Mouse (Mus musculus) right cerebral cortex, postnatal 14 days (tissue): ENCODE measurements around the gene Sema4d.
"Not testable (repeated sequence)": the region's sequence is repeated elsewhere in the genome, so short reads cannot be mapped to it uniquely, and the experiment has no call there.

Experiments used
- DNase-seq: peaks from one replicate; pipeline ENCODE4 v3.0.0; 2022

The Sema4d gene

GRCm38 (mm10) chr13:51676641-51677040, 116.9 kb downstream of the Sema4d start:
- peak; percentile 34 for DNase-seq

DNA sequence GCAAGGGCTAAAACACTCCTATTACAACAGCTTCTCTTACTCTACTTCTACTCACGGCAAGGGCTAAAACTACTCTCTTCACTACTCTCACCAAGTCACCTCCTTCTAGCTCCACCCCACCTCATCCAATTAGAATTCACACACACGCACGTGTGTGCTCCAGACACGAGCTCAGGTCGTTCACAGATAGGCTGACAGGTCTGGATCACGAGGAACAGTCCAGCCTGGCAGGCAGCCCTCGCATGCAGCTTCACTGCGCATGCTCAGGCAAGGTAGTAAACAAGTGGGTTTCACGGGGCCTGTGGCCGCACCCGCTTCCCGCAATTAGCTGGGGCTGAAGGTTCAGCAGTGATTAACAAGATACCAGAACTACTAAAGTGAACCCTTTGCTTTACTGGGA, 125.4 kb downstream of the Sema4d start:
- DNase-seq, result not testable (repeated sequence)

DNA sequence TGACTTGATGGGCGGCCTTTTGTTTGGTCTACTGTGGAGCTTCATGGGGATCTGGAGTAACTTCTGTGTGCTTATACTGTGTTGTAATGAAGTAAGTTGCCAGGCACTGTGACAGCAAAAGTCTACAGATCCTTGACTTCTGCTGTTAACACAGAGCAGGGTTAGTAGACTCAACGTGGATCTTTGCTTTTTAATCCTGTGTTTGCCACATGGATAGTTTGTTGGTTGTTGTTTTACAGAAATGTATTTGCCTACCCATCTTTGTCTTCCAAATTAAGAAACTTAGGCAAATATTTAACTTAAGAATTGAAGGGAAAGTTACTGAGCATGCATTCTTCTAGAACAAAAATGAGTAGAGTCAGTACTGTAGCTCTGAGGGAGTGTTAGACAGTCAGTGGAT, 130.0 kb downstream of the Sema4d start:
- DNase-seq, result no peak

DNA sequence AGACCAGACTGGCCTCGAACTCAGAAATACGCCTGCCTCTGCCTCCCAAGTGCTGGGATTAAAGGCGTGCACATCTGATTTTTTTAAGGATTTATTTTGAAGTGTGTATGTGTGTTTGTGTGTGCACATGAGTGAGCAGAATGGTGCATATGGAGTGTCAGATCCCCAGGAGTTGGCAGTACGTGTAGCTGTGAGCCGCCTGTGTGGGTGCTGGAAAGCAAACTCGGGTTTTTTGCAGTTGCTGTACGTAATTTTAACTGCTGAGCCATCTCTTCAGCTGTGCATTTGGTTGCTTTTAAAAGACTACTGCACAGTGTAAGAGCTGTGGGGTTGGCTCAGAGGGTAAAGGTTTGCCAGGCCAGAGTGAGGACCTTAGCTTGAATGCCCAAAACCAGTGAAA, 134.0 kb downstream of the Sema4d start:
- no peak for DNase-seq

DNA sequence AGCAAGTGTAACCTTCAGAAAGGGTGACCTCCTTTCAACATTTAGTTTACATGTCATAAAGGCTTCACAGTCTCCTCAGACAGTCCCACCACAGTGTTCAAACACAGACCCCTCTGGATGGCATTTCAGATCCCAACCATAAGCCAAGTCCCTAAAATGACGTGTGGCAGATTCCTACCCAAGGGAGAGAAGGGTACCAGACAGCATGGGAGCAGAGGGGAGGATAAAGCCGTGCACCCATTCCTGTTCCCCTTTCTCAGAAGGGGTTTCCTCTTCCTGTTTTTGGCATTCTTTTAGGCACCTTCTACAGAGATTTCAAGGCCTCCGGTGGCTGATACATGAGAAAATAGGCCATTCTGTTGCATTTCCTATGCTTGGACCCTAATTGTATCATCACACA, 135.5 kb downstream of the Sema4d start:
- DNase-seq, result no peak

DNA sequence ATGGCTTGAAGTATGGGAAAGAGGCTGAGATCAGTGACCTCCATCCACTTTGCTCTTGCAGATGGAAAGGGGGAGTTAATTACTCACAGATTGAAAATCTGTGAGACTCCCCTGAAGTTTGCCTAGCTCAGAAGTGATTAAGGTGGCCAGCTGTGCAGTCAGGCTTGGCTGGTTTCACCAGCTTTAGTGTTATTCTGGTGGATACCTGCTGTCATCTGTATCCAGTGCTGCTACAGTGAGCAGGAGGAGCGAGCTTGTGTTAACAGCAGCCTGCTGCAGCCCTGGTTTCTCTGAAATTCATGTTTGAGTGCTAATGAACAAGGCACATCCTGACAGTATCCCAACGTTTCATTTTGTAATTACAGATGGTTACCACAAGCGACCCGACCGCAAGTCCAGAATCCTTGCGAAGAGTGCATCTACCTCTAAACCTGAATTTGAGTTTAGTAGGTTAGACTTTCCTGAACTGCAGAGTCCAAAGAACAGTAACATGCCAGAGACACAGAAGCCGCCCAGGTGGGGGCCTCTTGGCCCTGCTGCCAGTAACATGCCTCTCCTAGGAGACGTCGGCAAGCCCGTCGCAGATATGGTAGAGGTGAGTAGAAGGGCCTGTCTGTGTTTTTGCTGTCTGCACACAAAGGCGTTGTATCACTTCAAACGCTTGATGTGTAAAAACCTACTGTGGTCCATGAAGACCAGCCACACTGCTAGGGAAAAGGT, 136.9 kb downstream of the Sema4d start:
- DNase-seq, result no peak

DNA sequence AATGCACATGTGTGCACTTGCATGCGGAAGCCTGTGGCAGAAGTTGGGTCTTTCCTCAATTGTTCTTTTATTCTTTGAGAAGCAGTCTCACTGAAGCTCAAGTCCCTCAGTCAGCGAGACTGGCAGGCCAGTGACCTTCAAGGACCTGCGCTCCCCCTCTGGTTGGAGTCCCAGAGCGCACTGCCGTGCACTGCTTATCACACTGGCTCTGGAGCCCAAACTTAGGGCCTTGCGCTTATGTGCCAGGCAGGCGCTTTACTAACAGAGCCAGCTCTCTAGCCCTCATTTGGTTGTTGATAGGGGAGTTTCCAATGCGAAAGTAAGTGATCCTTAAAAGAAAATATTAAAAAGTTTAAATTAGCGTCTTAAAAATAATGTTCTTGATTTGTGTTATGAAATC, 139.6 kb downstream of the Sema4d start:
- no peak for DNase-seq

DNA sequence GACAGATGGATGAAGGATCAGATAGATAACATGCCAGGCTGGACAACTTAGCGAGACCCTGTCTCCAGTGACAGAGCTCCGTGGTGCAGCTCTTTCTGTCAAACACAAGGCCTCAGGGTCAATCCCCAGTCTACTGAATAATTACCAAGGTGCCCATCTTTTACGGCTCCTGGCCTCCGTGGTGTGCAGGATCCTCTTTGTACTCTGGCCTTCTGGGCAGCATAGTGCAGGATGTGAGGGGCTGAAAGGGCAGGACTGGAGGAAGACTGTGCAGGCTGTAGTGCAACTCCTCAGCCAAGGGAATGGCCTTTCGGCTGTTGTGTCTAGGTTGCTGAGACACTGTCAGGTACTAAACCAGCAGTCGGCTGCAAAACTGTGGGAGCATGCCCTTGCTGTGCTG, 140.4 kb downstream of the Sema4d start:
- no peak for DNase-seq

DNA sequence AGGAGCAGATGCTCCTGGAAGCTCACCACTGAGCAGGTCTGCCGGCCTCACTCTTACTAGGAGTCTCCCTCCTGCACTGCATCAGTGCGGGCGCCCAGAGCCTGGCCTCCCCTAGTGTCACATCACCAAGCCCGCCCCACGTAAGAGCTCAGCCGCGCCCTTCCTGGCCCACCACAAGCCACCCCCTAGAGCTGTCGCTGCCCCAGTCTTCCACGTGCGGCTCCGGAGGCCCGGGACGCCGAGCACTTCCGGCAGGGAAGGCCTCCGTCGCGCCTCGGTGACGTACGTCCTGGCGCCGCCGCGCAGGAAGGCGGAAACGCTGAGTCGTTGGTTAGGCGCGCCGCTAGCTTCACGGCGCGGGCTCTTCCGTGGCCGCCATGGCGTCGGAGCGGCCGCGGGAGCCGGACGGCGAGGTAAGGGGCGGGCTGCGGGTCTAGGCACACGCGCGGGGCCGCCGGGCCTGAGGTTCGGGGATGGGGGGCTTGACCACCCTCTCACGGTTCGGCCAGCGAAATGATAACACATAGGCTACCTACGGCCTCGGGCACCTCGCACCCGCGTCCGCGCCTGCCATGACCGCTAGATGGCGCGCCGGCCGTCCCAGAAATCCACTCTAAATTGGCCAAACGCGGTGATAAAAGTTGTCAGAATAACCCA, 142.0 kb downstream of the Sema4d start, which contains the start of gene Secisbp2:
Gene Secisbp2, plus strand, starts transcription at position 290 of the 657 bp plus-strand sequence.
- DNase-seq, result peak; percentile 94

DNA sequence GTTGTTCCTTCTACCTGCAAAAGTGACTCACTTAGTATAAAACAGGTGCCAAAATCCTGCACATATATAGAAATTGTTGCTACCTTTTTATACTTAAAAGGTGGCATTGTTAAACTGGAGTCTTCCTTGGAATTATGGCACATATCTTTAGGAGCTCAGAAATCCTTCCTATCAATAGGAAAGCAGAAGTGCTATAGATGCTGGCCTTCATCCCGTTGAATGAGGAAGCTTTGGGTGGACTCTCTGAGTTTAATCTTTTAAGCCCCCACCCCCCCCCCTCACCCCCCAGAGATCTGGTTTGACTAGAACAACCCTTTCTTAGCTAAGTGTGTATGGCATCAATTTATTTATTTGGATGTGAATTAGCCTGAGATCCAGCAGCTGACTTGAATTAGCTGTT, 143.8 kb downstream of the Sema4d start:
- DNase-seq, result no peak

- no peak for DNase-seq
Observed at GRCm38 (mm10) chr13:51648237-51648636, 145.3 kb downstream of the Sema4d start.

GRCm38 (mm10) chr13:51647770-51648169, 145.8 kb downstream of the Sema4d start:
- no peak for DNase-seq

GRCm38 (mm10) chr13:51646362-51647027, 147.1 kb downstream of the Sema4d start:
- DNase-seq, result no peak

- DNase-seq, result no peak
Observed at GRCm38 (mm10) chr13:51645872-51646271, 147.7 kb downstream of the Sema4d start.

DNA sequence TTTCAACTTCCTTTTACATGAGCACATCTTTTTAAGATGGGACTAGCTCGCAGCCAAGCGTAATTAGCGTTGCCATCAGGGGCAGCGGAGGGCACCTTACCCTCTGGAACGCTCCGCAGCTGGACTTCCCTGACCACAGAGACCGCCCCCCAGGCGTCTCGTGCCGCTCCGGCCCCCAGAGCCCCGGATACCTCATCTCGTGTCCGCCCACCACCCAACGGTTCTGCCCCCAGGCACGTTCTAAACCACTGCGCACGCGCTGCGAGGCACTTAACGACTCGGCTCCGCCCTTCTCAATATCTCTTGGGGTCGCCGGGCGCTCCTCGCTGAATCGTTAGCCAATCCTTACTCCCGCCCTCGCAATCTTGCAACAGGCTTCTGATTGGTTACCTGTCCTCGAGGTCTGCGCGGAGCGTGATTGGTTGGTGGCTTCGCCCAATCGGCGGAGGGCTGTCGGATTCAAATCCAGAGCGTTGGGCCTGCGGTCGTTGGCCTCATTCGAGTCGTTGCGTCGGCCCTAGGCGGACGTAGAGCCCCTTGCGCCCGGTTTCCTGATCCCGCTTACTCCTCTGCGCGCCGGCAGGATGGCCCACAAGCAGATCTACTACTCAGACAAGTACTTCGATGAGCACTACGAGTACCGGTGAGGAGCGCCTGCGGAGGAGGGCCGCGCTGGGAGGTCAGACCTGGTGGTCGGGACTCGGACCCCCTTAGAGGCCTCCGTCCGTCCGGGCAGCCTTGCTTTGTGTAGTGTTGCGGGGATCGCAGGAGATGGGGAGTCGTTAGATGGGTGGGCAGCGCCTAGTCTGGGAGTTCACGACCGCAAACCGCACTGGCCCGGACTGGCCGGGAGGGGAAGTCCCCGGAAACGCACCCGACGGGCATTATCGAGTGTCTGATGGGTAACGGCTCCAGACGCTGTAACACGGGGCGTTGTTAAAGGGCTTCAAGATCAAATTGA, 148.4 kb downstream of the Sema4d start, which contains the start of gene Cks2:
Gene Cks2, plus strand, starts transcription at position 404 of the 961 bp plus-strand sequence.
- DNase-seq, result peak; percentile 96

DNA sequence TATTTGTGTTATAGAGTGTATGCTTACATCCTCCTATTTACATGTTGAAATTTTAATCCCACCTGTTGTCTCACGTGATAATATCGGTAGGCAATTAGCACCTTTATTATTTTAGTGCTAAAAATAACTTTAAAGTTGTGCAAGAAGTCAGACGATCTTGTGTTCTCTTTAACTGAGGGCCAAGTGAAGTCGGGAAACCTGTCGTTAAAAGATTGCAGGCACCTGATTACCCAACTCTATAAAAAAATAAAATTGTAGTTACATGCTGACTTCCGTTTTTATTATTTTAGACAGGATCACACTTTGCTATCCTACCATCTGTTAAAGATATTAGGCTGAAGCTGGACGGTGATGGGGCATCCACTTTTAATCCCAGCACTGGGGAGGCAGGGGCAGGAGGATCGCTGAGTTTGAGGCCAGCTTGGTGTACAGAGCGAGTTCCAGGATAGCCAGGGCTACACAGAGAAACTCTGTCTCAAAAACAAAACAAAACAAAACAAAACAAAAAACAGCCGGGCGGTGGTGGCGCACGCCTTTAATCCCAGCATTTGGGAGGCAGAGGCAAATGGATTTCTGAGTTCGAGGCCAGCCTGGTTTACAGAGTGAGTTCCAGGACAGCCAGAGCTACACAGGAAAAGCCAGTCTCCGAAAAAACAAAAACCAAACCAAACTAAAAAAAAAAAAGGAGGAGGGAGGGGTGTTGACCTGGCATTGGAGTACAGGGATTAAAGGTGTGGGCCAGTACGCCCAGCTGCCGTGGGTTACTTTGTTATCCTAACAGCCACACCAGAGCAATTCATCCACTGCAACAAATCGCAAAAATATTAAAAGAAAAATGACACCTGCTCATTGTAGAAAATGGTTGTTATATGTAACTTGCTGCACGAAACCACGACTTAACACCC, 149.4 kb downstream of the Sema4d start:
- no peak for DNase-seq

DNA sequence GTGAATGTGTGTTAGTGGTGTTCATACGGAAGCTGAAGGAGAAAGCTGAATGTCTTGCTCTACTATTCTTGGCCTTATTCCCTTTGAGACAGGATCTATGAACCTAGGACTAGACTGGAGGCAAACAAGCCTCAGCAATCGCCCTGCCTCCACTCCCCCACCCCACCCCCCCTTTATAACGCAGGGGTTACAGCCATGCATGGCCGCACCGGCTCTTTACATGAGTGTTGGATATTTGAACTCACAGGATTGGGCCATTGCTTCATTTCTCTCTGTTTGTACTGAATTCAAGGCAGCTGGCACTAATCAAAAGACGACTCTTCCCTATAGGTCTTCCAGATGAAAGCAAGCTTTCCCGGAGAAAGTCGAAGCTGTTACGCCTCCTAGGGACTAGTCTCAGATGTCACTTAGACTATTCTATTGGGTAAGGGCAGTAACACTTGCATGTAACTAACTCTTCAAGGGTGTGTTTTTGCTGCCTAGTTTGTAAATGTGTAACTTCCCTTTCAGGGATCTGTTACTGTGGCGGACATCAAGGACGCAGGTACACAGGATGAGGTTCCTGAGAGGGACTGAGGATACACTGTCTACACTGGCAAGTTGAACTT, 151.3 kb downstream of the Sema4d start:
- no peak for DNase-seq

GRCm38 (mm10) chr13:51641424-51641823, 152.1 kb downstream of the Sema4d start:
- DNase-seq, result no peak

DNA sequence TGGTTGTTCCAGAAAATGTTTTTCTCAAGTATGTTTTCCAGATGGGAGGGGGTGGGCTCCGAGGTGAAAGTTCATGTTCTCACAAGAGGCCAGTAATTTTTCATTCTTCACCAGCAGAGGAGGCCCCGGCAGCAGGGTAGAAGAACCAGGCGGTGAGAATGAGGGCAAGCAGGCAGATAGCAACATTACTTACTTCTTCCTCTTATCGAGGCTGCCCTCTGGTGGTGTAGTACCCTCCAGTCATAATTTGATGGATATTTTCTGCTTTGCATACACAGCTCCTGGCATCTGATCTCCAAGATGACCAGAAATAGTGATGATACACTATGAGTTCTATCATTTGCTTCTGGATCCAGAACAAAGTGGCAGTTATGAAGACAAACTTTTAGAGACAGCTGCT, 154.6 kb downstream of the Sema4d start:
- DNase-seq, result no peak
